Mouse (Mus musculus) frontal cortex, adult (tissue): ENCODE measurements around the gene Snx8.

Experiments used
- ATAC-seq: cut with Nextera tagmentation; 2 replicates; pipeline ENCODE4 v1.9.2; 2017; ENCODE audit warnings: mild to moderate bottlenecking, moderate library complexity, mixed read lengths; ENCODE audit not compliant: low TSS enrichment

Gene Snx8

DNA sequence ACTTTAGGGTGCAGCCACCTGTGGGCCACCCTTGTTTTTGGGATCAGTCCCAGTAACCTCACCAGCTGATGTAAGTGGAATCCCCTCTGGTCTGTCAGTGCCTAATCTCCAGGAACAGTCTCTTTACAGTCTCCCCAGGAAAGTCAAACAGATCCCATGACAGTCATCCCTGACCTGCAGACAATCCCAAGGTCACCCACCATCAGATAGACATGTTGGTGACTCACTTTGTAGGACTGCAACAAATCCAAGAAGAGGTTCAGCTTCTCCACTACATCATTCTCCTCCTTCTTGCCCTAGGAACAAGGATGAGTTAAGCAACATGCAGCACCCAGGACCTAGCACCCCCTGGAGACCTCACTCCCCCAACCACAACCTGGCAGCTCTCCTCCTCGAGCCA is 43.0 kb downstream of the Snx8 start:
- no peak for ATAC-seq

DNA sequence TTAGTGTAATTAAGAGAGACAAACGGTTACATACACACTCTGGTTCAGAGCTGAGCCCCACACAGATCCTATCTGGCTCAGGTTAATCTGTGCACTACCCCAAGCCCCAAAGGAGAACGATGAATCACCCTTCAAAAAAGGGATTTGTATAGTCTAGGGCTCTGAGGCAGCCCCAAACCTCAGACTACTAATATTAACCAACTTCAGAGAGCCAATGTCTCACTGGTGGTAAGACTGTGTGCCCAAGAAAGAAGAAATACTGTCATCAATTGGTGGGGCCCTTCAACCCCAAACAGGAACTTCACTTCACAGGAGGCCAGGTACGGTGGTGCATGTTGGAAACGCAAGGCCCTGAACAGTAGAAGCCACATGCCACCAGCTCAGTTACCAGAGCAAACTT is 43.8 kb downstream of the Snx8 start:
- no peak for ATAC-seq

DNA sequence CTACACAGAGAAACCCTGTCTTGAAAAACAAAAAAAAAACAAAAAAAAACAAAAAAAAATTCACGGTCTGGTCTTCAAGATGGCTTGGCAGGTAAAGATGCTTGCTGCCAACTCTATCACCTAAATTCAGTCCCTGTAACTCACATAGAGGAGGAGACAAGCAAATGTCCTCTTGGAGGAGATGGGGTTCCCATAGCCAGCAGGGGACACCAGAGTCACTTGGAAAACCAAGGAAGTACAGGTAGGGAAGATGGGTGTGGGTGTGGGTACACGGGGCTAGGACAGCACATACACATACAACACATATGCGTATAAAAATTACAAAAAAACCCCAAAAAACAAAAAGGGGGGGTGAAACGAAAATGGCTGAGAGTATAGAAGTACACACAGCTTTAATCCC is 46.2 kb downstream of the Snx8 start:
- no peak for ATAC-seq

- no peak for ATAC-seq
Observed at GRCm38 (mm10) chr5:140339836-140340235, 49.2 kb downstream of the Snx8 start.

- ATAC-seq = no peak
Observed at GRCm38 (mm10) chr5:140338779-140339178, 50.3 kb downstream of the Snx8 start.

DNA sequence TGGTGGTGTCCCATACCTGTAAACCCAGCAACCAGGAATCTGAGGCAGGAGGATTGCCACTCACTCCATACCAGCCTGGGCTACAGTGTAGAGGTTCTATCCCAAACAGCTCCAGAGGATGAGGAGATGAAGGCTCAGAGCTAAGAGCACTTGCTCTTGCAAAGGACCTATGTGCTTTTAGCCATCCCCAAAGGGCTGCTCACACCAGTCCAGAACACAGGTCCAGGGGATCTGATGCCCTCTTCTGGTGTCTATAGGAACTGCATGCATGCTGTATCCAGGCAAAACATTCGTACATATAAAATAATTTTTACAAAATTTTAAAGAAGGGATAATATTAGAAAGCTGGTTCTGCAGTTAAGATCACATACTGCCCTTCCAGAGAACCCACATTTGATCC is 52.4 kb downstream of the Snx8 start:
- ATAC-seq = no peak

DNA sequence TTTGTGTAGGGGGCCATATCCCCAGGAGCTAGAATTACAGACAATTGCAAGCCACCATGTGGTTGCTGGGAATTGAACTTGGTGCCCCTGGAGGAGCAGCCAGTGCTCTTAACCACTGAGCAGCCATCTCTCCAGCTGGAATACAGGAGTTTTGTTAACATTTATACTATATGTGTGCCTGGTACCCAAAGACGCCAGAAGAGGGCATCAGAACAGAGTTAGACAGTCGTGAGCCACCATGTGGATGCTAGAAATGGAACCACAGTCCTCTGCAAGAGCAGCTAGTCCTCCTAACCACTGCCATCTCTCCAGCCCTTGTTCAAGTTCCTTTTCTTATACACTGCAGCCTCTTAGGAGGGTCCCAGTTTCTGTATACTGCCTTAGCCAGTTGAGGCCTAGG is 55.4 kb downstream of the Snx8 start:
- ATAC-seq = no peak

GRCm38 (mm10) chr5:140332519-140332918 is 56.5 kb downstream of the Snx8 start:
- ATAC-seq = no peak

DNA sequence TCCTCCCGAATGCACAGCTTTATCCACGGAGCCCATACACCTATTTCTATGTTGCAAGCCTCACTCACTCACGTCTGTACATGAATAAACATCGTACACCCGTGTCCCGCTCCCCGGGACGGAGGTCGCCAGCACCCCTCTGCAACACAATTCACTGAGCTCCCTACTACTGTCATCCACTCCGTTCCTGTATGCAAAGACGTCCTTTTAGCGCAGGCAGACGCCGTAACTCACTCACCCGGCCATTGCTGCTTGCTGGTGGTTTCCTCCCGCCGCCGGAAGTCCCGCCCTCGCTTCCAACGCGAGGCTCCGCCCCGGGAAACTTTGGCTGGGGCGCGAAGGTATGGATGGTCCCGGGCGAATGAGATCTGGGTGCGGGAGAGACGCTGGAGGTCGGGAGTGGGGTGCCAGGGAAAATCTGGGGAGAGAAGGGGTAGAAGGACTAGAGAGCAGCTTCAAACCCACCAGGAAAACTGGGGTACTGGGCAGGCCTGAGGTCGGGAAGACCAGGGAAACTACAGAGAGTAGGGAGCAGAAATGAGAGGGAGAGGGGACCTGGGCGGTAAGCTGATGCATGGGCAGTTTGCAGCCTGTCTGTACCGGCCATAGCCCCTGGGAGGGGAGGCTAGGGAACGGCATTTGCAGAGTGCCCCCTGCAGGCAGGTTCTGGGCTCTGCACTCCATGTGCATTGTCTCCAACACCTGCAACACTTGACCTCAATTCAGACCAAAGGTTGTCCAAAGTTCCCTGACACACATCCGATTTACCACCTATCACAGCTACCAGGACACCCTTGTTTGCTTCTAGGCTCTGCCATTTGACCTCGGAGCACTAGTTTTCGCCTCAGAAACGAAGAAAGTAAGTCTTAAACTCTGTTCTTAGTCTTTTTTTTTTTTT is 57.2 kb downstream of the Snx8 start, which contains the start of gene Mrm2:
Mrm2 (minus strand) TSS at position 284 of the 898 bp plus-strand sequence.
- ATAC-seq = peak; percentile 95

GRCm38 (mm10) chr5:140324058-140324457 is 65.0 kb downstream of the Snx8 start:
- no peak for ATAC-seq

- ATAC-seq = no peak
Observed at GRCm38 (mm10) chr5:140321756-140322575, 67.1 kb downstream of the Snx8 start.

DNA sequence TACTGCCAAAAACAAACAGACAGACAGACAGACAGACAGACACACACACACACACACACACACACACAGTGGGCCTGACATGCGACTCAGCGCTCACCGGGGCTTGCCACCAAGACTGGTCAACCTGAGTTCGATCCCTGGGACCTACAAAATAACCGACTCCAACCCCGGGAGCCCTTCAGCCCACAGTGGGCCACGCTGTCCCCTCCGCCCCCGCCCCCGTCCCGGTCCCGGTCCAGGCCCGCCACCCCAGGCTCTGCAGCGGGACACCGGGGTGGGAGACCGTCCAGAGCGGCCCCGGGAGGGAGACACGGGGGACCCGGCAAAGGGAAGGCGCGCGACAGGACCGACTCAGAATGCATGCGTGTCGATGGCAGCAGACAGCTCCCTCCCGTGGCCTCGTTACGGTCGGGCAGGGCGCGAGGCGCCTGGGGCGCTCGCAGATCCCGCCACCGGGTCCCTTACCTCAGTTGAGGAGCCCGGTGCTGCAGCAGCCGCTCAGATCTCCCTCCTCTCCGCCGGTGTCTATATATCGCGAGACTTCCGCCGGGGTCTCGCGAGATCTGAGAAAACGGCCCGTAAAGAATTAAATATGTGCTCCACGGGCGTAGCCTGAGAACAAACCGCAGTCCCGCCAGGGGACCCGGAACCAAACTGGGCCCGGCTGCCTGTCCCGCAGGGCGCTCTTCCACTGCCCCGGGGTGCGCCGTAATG is 67.9 kb downstream of the Snx8 start, which contains the start of the genes Mad1l1 and Nudt1:
Mad1l1 (minus strand) TSS at position 511 of the 714 bp plus-strand sequence.
Nudt1 (plus strand) TSS at position 615 of the 714 bp plus-strand sequence.
- ATAC-seq = peak; percentile 96

- ATAC-seq = no peak
Observed at GRCm38 (mm10) chr5:140316716-140317115, 72.3 kb downstream of the Snx8 start.

DNA sequence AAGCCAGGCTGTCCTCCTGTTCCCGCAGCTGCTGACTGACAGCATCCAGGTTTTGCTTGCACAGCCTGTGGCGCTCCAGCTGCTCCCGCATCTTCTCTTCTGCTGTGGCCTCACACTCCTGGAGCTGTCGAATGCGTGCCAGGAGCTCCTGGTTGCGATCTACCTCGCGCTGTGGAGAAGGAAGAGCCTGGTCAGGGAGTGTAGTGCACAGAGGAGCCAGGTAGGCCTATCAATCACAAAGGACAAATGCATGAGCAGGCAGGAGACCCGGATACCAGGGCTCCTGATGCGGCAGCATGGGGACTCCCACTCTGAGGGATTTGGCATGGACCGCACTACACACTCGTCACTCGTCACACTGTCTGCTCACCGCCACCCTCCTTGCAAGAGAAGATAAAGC is 81.5 kb downstream of the Snx8 start:
- ATAC-seq = peak; percentile 34; the same call in 1 of the 2 replicates

DNA sequence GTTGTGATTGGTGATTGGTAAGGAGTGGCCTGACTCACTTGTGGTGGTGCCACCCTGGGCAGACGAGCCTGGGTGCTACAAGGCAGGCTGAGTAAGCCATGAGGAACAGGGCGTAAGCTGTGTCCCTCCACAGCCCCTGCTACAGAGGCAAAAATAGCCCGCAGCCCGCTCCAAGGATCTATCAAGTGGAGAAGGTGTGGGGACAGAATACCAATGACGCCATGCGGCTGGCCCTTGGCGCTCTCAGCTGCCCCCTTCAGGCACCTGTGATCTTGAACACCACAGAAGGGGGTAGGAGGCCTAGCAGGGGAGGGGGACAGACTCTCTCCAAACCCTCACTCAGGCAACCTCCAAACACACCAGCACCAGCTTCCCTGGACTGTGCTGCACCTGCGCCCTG is 83.0 kb downstream of the Snx8 start:
- ATAC-seq = no peak

DNA sequence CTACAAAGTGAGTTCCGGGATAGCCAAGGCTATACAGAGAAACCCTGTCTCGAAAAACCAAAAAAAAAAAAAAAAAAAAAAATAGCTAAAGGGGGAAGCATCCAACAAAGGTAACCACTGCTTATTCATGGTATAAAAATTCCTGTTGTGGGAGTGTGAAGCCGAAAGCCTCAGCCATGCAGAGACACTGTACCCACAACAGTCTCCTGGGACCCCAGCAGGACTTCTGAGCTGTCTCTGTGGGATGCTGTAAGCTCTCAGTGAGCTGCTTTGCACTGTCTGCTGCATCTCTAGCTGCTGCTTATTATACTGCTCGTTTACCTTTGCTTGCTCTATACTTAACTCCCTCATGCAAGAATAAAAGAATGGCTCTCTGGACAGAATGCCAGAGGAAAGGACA is 90.8 kb downstream of the Snx8 start:
- ATAC-seq = no peak

DNA sequence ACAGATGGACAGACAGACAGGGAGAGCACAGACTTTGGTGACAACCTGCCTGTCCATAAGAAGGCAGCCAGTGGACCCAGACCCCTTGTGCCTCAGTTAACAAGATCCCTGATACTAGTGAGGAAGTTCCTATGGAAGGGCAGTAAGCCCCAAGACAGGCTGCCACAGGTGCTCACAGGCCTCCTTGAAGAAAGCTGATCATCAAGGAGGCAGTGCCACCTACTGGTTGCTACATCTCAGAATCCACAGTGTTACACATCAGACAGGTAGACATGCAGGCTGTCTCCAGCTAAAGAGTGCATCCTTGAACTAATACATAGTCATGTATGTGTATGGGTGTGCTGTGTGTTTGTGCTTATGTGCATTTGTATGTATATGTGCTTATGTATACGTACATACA is 96.9 kb downstream of the Snx8 start:
- peak; percentile 76; the same call in 1 of the 2 replicates for ATAC-seq
